ENCODE assay signal across 28 mouse cellular contexts in genomic region chr8:128546287-128546686, GRCm38 (mm10).
"Had no signal": no experiment of that assay in that cellular context is flagged by ENCODE, and none has a peak within 500 bp of the region (broad histone marks: within the 10 kb centered on the region; RNA-seq: fewer than 3 reads in every experiment).

No protein-coding gene starts in this region.

- DNase-seq: left cerebral cortex, postnatal 4 days; liver; liver, embryonic 13.5 days; liver, postnatal 0 days; lung, adult 18-20 months; lung, adult 2 months; lung, embryonic 14.5 days; lung, postnatal 10 days; lung, postnatal 14 days; lung, postnatal 36 days; lung, postnatal 4 days; midbrain, embryonic 14.5 days had no signal

- H3K36me3 ChIP-seq: limb, embryonic 10.5 days; limb, embryonic 12.5 days; limb, embryonic 13.5 days; limb, embryonic 15.5 days; liver, embryonic 12.5 days; liver, embryonic 13.5 days; liver, embryonic 15.5 days; lung, embryonic 15.5 days; midbrain, embryonic 10.5 days; midbrain, embryonic 12.5 days; midbrain, embryonic 13.5 days; midbrain, embryonic 15.5 days had no signal

- H3K27me3 ChIP-seq: limb, embryonic 12.5 days; limb, embryonic 13.5 days; limb, embryonic 15.5 days; liver, embryonic 12.5 days; liver, embryonic 13.5 days; liver, embryonic 15.5 days; lung, embryonic 15.5 days; midbrain, embryonic 12.5 days; midbrain, embryonic 13.5 days; midbrain, embryonic 15.5 days had no signal

- H3K4me2 ChIP-seq: limb, embryonic 12.5 days; limb, embryonic 13.5 days; limb, embryonic 15.5 days; liver, embryonic 11.5 days; liver, embryonic 12.5 days; liver, embryonic 13.5 days; liver, embryonic 15.5 days; lung, embryonic 14.5 days; lung, embryonic 15.5 days; midbrain, embryonic 11.5 days; midbrain, embryonic 12.5 days; midbrain, embryonic 13.5 days; midbrain, embryonic 15.5 days had no signal

- ATAC-seq: liver, embryonic 12.5 days; liver, postnatal 0 days; lung, postnatal 0 days; midbrain, embryonic 13.5 days; midbrain, embryonic 15.5 days; midbrain, embryonic 16.5 days had no signal

- H3K4me3 ChIP-seq: limb, embryonic 10.5 days; limb, embryonic 12.5 days; limb, embryonic 13.5 days; limb, embryonic 15.5 days; liver, embryonic 12.5 days; liver, embryonic 13.5 days; liver, embryonic 15.5 days; lung, embryonic 15.5 days; megakaryocyte, embryonic 14.5 days; midbrain, embryonic 10.5 days; midbrain, embryonic 12.5 days; midbrain, embryonic 13.5 days; midbrain, embryonic 15.5 days had no signal
